Mouse (Mus musculus): ENCODE data around the gene Cd7. TPM values are rescaled to one million over a fixed set of nuclear protein-coding genes. Genes with fewer than 3 reads are reported as not detected.
"Not testable (repeated sequence)": the region's sequence is repeated elsewhere in the genome, so short reads cannot be mapped to it uniquely, and the experiment has no call there.

The Cd7 gene
- 1 to 10 TPM; 2.2 to 3.0 TPM for total RNA-seq (2021)
- long read RNA-seq, experiment 1, partial matches to known transcripts: 0 of 1 reads
- long read RNA-seq, experiment 1, other reads (novel, unspliced or antisense): 0 of 1 reads
- long read RNA-seq, experiment 2: 0 reads

GRCm38 (mm10) chr11:121039302-121039701 lies at the start of gene Cd7:
Gene Cd7 (minus strand): TSS chr11:121039418.
- intact Hi-C loops (cut with DNase I): loop anchor here (2.0 kb wide), 1 partner anchor 15 kb away; no protein-coding TSS in a partner anchor

GRCm38 (mm10) chr11:121088997-121089396 lies 49.8 kb upstream of the Cd7 start:
- Histone ChIP-seq H3K27ac (no peak overlapping the region), H3K4me3 (no peak overlapping the region)
- TF ChIP-seq CTCF (IDR thresholded peaks at IDR 0.05): no peak
- DNase-seq (ENCODE audit: extremely low spot score in 1 of 2, low spot score in 2 of 2): no peak
- intact Hi-C loops (cut with DNase I): no loop called here

More at GRCm38 (mm10) chr11:121039302-121039701, at the start of gene Cd7:
- DNase-seq (ENCODE audit: extremely low spot score in 1 of 2, low spot score in 2 of 2): no peak
- Histone ChIP-seq H3K27ac (peak within 1 kb of the TSS; percentile 69), H3K4me3 (no peak within 1 kb of the TSS)
- no peak for TF ChIP-seq CTCF (IDR thresholded peaks at IDR 0.05)

- DNase-seq (ENCODE audit: extremely low spot score in 1 of 2, low spot score in 2 of 2): no peak
- Histone ChIP-seq H3K27ac (no peak overlapping the region), H3K4me3 (no peak overlapping the region)
- no peak for TF ChIP-seq CTCF (IDR thresholded peaks at IDR 0.05)
- intact Hi-C loops (cut with DNase I): no loop called here
Observed at GRCm38 (mm10) chr11:121086296-121086695, 47.1 kb upstream of the Cd7 start.

GRCm38 (mm10) chr11:121085181-121085580 lies 46.0 kb upstream of the Cd7 start:
- Histone ChIP-seq H3K4me3 (no peak overlapping the region), H3K27ac (no peak overlapping the region)
- TF ChIP-seq CTCF (IDR thresholded peaks at IDR 0.05): no peak
- DNase-seq (ENCODE audit: extremely low spot score in 1 of 2, low spot score in 2 of 2): no peak
- intact Hi-C loops (cut with DNase I): no loop called here

- H3K4me3 ChIP-seq: no peak overlapping the region
- no peak for DNase-seq (ENCODE audit: extremely low spot score in 1 of 2, low spot score in 2 of 2)
- no peak overlapping the region for H3K27ac ChIP-seq
- TF ChIP-seq CTCF (IDR thresholded peaks at IDR 0.05): no peak
- intact Hi-C loops (cut with DNase I): no loop called here
Observed at GRCm38 (mm10) chr11:121082857-121083500, 43.8 kb upstream of the Cd7 start.

DNA sequence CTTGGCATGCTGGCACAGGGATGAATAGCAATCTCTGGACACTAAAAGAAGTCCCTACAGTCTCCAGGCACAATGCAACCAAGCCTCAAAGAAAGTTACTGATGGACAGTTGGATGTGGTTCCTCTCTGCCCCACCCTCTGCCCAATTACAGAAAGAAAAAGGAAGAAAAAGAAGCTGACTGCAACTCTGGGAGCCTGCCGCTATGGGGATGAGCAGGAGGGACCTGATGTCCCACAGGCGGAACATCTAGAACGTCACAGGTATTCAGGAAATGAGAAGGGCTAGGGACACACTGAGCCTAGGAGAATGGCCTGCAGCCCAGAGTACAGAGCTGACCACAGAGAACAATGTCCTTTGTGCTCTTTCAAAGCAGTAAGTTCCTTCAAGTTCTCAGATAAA lies 43.0 kb upstream of the Cd7 start:
- no peak overlapping the region for H3K27ac ChIP-seq
- DNase-seq (ENCODE audit: extremely low spot score in 1 of 2, low spot score in 2 of 2): no peak
- no peak for TF ChIP-seq CTCF (IDR thresholded peaks at IDR 0.05)
- intact Hi-C loops (cut with DNase I): no loop called here
- no peak overlapping the region for H3K4me3 ChIP-seq

GRCm38 (mm10) chr11:121081120-121081519 lies 41.9 kb upstream of the Cd7 start, which contains the start of gene Sectm1a:
Gene Sectm1a (minus strand): TSS chr11:121081220.
- Histone ChIP-seq H3K4me3 (no peak within 1 kb of the TSS), H3K27ac (no peak within 1 kb of the TSS)
- intact Hi-C loops (cut with DNase I): no loop called here
- TF ChIP-seq CTCF (IDR thresholded peaks at IDR 0.05): no peak
- DNase-seq (ENCODE audit: extremely low spot score in 1 of 2, low spot score in 2 of 2): no peak

DNA sequence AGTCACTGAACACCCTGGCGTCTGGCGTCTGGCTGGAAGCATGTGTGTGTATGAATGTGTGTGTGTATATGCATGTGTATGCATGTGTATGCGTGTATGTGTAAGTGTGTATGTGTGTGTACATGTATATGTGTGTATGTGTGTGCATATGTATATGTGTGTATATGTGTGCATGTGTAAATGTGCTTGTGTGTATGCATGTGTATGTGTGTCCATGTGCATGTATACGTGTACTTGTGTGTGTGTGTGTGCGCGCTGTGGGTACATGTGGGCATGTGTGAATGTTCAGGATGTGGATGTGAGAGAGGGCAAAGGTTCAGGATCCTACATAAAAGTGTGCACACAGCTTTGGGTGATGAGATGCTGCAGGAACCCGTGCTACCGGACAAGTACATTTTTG lies 41.1 kb upstream of the Cd7 start:
- TF ChIP-seq CTCF (IDR thresholded peaks at IDR 0.05): no peak
- Histone ChIP-seq H3K4me3 (no peak overlapping the region), H3K27ac (no peak overlapping the region)
- no peak for DNase-seq (ENCODE audit: extremely low spot score in 1 of 2, low spot score in 2 of 2)
- intact Hi-C loops (cut with DNase I): no loop called here

- no peak overlapping the region for H3K27ac ChIP-seq
- no peak for DNase-seq (ENCODE audit: extremely low spot score in 1 of 2, low spot score in 2 of 2)
- H3K4me3 ChIP-seq: no peak overlapping the region
- intact Hi-C loops (cut with DNase I): no loop called here
- TF ChIP-seq CTCF (IDR thresholded peaks at IDR 0.05): no peak
Observed at GRCm38 (mm10) chr11:121075655-121076054, 36.4 kb upstream of the Cd7 start.

- DNase-seq (ENCODE audit: extremely low spot score in 1 of 2, low spot score in 2 of 2); H3K4me3 ChIP-seq; intact Hi-C loops (cut with DNase I); H3K27ac ChIP-seq: not testable (repeated sequence)
Observed at GRCm38 (mm10) chr11:121069662-121070061, 30.4 kb upstream of the Cd7 start.

GRCm38 (mm10) chr11:121067895-121068294 lies 28.7 kb upstream of the Cd7 start:
- TF ChIP-seq CTCF (IDR thresholded peaks at IDR 0.05): no peak
- intact Hi-C loops (cut with DNase I): no loop called here
- no peak for DNase-seq (ENCODE audit: extremely low spot score in 1 of 2, low spot score in 2 of 2)
- H3K4me3 ChIP-seq: no peak overlapping the region
- no peak overlapping the region for H3K27ac ChIP-seq

- no peak overlapping the region for H3K4me3 ChIP-seq
- intact Hi-C loops (cut with DNase I): no loop called here
- no peak overlapping the region for H3K27ac ChIP-seq
- TF ChIP-seq CTCF (IDR thresholded peaks at IDR 0.05): no peak; the same call in 1 of the 2 replicates
- DNase-seq (ENCODE audit: extremely low spot score in 1 of 2, low spot score in 2 of 2): no peak
Observed at GRCm38 (mm10) chr11:121064197-121064596, 25.0 kb upstream of the Cd7 start.

DNA sequence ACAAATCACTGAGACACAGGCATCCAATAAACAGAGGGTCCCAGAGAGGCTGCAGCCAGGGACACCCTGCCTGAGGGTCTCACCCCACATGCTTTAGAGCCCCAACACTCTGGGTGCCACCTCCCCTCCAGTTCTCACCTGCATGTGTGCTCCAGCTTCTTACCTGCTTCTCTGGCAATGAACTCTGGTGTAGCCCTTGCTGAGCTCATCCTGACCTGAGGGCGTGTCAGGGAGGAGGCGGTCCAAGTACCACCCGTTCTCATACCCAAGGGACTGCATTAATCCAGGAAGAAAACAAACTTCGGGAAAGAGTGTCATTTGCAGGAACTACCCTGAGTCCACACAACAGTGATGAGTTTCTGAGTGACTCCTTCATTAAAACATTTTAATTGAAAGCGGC lies 24.2 kb upstream of the Cd7 start, which contains the start of gene Sectm1b:
Gene Sectm1b (minus strand): TSS at position 191 of the 400 bp plus-strand sequence.
- DNase-seq (ENCODE audit: extremely low spot score in 1 of 2, low spot score in 2 of 2): no peak
- Histone ChIP-seq H3K27ac (no peak within 1 kb of the TSS), H3K4me3 (no peak within 1 kb of the TSS)
- intact Hi-C loops (cut with DNase I): no loop called here
- TF ChIP-seq CTCF (IDR thresholded peaks at IDR 0.05): no peak
